Mouse (Mus musculus): ENCODE results near the gene Pde1b. TPM values are rescaled to one million over a fixed set of nuclear protein-coding genes. Genes with fewer than 3 reads are reported as not detected.

Pde1b gene
- polyA plus RNA-seq, 1 experiment from 2014 or later: 26.8 TPM

DNA sequence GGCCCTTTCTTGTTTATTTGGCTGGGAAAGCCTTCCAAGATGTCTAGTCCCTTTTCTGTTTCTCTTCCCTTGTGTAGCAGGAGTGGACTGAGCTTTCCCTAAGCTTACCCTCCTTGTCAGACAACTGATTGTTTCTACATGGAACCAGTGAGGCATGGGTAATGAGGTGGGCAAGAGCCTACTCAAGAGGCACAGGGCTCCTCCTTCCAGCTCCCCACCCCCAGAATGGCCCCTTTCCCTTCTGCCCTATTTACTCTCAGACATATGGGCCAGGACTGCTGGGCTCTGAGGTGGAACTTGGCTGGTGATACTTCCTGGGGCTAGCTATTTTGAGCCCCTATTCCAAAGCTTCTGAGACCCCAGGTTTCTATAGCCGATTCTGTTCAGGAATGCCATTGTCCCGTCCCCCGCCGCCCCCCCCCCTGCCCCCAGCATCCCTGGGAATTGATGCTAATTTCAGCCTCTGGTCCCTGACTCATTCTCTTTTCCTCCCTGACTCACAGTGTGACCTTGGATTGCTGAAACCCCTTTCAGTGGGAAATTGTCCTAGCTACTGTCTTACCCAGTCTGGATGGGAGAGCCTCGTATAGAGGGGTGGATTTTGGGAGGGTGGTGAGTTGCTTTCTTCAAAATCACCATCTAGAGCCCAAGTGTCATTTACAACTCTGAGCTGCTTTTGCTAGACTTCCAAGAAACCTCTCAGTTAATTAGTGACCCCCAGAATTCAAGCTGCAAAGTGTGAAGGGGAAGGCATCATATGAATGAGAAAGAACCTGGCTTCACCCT is 16.0 kb downstream of the Pde1b start:
- peaks cover 22% of the 10 kb centered on the region for H3K4me1 ChIP-seq (ENCODE audit: control insufficient read depth, insufficient read depth, low read length)
- no peak overlapping the region for H3K4me3 ChIP-seq (ENCODE audit: low read depth, low read length)
- no peaks in the 10 kb centered on the region for H3K9me3 ChIP-seq (ENCODE audit: control insufficient read depth, low read length)
- no peaks in the 10 kb centered on the region for H3K27me3 ChIP-seq (ENCODE audit: control insufficient read depth, insufficient read depth, low read length)
- peak overlapping the region; percentile 24 for H3K9ac ChIP-seq (ENCODE audit: low read length)
- peak overlapping the region; percentile 28 for H3K4me2 ChIP-seq (ENCODE audit: low read depth)
- WGBS: under 1% methylated on average over 5 of the region's 5 CpGs
- ATAC-seq (ENCODE audit: insufficient read depth, low FRiP score, low TSS enrichment): peak; percentile 82
- DNase-seq (ENCODE audit: low spot score): peak; percentile 76
- no peaks in the 10 kb centered on the region for H3K36me3 ChIP-seq (ENCODE audit: control insufficient read depth, insufficient read depth, low read length)
- H3K27ac ChIP-seq (ENCODE audit: low read depth, low read length): peak overlapping the region; percentile 80

DNA sequence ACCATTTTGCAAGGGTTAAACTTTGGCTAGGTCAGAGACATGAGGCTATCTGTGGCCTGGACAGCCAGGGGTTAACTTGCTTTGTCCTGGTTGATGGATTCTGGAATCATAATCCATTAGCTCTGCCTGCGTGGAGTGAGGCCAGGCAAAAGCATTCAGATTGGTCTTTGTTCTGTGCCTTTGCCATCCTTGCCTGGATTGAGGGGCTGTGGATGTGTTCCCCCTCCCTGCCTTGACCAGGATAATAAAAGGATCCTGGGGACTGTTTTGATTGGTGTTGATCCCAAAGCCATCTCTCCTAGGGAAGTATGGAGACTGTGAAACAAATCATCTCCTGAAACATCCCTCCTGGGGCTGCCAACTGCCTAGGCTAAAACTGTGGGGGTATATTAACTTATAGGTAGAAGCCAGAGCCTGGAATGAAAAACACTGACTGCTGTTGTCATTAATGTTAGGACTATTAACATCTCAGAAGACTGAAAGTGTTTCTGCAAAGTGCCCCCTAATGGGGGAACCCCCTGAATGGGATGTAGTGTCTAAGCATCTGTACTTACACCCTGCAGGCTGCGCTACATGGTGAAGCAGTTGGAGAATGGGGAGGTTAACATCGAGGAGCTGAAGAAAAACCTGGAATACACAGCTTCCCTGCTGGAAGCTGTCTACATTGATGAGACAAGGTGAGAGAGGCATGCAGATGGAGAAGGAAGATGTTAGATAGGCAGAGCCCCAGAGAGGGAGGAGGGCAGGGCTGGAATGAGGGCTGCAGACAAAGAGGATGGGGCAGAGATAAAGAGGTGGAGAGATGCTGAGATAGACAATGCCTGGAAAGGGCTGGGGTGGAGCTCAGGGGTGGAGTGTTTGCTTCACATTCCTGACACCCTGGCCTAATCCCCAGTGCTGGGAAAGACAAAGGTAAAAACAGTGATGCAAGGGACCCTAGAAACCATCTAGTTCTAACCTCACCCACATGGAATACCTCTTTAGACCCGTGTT is 16.8 kb downstream of the Pde1b start:
- peak overlapping the region; percentile 27 for H3K9ac ChIP-seq (ENCODE audit: low read length)
- no peaks in the 10 kb centered on the region for H3K9me3 ChIP-seq (ENCODE audit: control insufficient read depth, low read length)
- peaks cover 22% of the 10 kb centered on the region for H3K4me1 ChIP-seq (ENCODE audit: control insufficient read depth, insufficient read depth, low read length)
- peak overlapping the region; percentile 28 for H3K4me2 ChIP-seq (ENCODE audit: low read depth)
- H3K27ac ChIP-seq (ENCODE audit: low read depth, low read length): peak overlapping the region; percentile 80
- H3K36me3 ChIP-seq (ENCODE audit: control insufficient read depth, insufficient read depth, low read length): no peaks in the 10 kb centered on the region
- DNase-seq (ENCODE audit: low spot score): peak; percentile 77
- H3K27me3 ChIP-seq (ENCODE audit: control insufficient read depth, insufficient read depth, low read length): no peaks in the 10 kb centered on the region
- H3K4me3 ChIP-seq (ENCODE audit: low read depth, low read length): no peak overlapping the region
- peak; percentile 76 for ATAC-seq (ENCODE audit: insufficient read depth, low FRiP score, low TSS enrichment)
- WGBS: 17% methylated on average over 4 of the region's 4 CpGs

DNA sequence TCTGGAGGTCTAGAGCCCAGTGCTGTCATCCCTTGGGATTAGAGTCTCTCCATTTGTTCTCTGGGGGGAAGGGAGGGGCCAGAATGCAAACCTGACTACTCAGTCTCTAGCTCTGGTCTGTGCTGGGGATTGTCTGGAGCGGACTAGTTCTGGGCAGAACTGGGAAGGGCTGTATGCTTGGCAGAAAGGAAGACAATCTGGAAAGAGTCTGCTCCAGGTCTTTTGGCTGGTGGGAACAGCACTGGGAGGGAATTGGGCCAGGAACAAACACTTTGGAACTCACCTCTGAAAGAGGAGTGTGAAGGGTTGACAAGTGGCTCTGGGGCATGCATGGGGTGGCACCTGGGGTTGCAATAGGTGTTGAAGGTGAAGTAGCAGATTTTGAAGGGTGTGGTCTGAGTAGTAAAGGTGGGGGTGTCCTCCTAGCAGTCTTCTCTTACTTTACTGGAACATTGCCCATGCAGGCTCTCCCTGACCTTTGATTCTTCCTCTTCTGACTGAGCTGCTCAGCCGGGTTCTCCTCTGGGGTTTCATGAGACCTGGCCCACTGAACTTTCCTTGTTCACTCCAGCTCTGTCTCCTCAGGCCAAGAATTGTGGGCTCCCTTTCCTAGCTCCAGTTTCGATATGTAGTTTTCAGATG is 19.7 kb downstream of the Pde1b start:
- H3K27ac ChIP-seq (ENCODE audit: low read depth, low read length): no peak overlapping the region
- H3K4me3 ChIP-seq (ENCODE audit: low read depth, low read length): no peak overlapping the region
- H3K36me3 ChIP-seq (ENCODE audit: control insufficient read depth, insufficient read depth, low read length): no peaks in the 10 kb centered on the region
- H3K9ac ChIP-seq (ENCODE audit: low read length): no peak overlapping the region
- no peaks in the 10 kb centered on the region for H3K9me3 ChIP-seq (ENCODE audit: control insufficient read depth, low read length)
- no peaks in the 10 kb centered on the region for H3K27me3 ChIP-seq (ENCODE audit: control insufficient read depth, insufficient read depth, low read length)
- DNase-seq (ENCODE audit: low spot score): no peak
- WGBS: 68% methylated on average over 3 of the region's 3 CpGs
- ATAC-seq (ENCODE audit: insufficient read depth, low FRiP score, low TSS enrichment): no peak
- H3K4me2 ChIP-seq (ENCODE audit: low read depth): no peak overlapping the region
- H3K4me1 ChIP-seq (ENCODE audit: control insufficient read depth, insufficient read depth, low read length): peaks cover 12% of the 10 kb centered on the region

DNA sequence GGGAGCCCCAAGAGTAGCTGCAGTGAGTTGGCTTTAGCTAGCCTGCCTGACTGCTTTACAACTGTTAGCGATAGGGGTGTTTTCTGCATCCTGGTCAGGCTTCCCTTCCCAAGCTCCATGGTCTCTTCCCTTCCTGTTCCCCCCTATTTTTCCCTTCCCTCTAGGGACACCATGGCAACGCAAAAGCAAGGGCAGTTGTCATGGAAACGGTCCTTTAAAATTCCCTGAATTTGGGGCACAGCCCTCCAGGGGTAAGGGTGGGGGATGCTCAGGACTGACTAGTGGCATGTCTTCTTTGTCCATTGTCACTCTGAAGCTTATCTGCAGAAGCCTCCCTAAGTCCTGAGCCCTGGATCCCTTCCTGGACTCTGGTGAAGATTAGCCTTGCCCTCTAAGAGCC is 20.3 kb downstream of the Pde1b start:
- Histone ChIP-seq H3K9me3 (ENCODE audit: control insufficient read depth, low read length) (no peaks in the 10 kb centered on the region), H3K4me2 (ENCODE audit: low read depth) (no peak overlapping the region), H3K9ac (ENCODE audit: low read length) (no peak overlapping the region), H3K36me3 (ENCODE audit: control insufficient read depth, insufficient read depth, low read length) (no peaks in the 10 kb centered on the region), H3K4me3 (ENCODE audit: low read depth, low read length) (no peak overlapping the region), H3K4me1 (ENCODE audit: control insufficient read depth, insufficient read depth, low read length) (peaks cover 12% of the 10 kb centered on the region), H3K27me3 (ENCODE audit: control insufficient read depth, insufficient read depth, low read length) (no peaks in the 10 kb centered on the region), H3K27ac (ENCODE audit: low read depth, low read length) (0 out of 2 replicates have a peak overlapping the region, but pooled peaks have one; percentile 17)
- WGBS: 48% methylated on average over 3 of the region's 3 CpGs
- ATAC-seq (ENCODE audit: insufficient read depth, low FRiP score, low TSS enrichment) (no peak), DNase-seq (ENCODE audit: low spot score) (no peak)

DNA sequence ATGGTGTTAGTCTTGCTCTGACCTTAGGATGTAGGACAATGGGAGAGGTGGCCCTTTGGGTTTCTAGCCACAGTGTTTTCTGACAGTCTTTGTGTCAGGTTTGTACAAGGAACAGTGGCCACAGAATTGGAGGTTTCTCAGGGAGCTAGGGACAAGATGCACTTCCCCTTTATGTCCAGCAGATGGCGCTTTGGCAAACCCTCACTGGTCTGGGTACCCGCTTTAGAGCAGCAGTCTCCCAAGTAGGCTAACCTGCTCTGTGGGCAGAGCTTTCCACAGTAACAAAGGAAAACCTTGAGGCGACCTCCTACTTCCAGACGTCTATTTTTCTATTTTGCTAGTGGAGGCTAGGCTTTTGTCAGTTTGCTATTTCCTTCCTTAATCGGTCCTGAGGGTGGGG is 27.5 kb downstream of the Pde1b start:
- WGBS: 12% methylated on average over 5 of the region's 5 CpGs
- Histone ChIP-seq H3K9me3 (ENCODE audit: control insufficient read depth, low read length) (no peaks in the 10 kb centered on the region), H3K4me3 (ENCODE audit: low read depth, low read length) (no peak overlapping the region), H3K27ac (ENCODE audit: low read depth, low read length) (no peak overlapping the region), H3K9ac (ENCODE audit: low read length) (no peak overlapping the region), H3K4me1 (ENCODE audit: control insufficient read depth, insufficient read depth, low read length) (no peaks in the 10 kb centered on the region), H3K36me3 (ENCODE audit: control insufficient read depth, insufficient read depth, low read length) (no peaks in the 10 kb centered on the region), H3K27me3 (ENCODE audit: control insufficient read depth, insufficient read depth, low read length) (no peaks in the 10 kb centered on the region), H3K4me2 (ENCODE audit: low read depth) (no peak overlapping the region)
- DNase-seq (ENCODE audit: low spot score): peak; percentile 69
- peak; percentile 78 for ATAC-seq (ENCODE audit: insufficient read depth, low FRiP score, low TSS enrichment)

DNA sequence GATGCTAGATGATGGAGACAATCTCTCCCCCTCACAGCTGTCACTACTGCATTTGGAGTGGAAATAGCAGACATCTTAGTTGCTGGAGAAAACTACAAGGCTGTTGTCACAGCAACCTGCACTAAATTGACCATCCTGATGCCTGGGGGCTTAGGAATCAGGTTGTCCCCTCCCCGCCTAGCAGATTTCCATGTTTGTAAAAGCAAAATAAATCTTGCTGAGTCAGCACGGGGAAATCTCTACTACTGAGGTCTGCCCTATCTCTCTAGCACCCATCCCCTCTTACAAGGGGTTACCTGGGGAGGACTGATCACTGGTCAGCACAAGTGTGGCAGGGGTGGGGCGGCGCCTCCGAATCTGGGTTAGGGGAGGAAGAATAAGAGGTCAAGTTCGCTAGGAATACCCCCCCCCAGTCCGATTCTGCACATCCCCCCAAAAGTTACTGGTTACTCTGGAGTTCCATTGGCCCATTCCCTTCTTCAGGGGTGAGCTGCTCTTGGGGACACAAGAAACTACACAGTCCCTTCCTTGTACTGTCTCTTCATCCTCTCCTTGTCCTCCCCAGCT is 31.3 kb downstream of the Pde1b start:
- WGBS: 89% methylated on average over 7 of the region's 7 CpGs
- peaks cover 5% of the 10 kb centered on the region; the same call in 1 of the 2 replicates for H3K4me1 ChIP-seq (ENCODE audit: control insufficient read depth, insufficient read depth, low read length)
- H3K27ac ChIP-seq (ENCODE audit: low read depth, low read length): no peak overlapping the region

DNA sequence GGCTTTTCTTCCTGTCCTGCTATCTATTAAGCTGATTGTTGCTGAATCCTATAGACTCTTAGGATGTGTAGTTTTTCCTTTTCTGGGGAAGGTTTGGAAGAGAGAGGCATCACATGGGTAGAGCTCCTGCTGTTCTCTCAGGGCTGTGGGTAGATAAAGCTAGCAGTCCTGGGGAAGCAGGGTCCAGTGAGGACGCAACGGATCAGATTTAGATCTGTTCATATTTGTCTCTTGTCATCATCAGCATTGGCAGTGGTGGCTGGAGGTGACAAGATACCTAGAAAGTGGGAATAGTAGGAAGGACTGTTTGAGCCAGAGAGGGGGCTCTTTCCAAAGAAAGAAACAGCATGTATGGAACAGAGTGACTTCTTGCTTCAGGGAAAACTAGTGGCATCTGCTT is 32.2 kb downstream of the Pde1b start:
- H3K9ac ChIP-seq (ENCODE audit: low read length): no peak overlapping the region
- H3K27me3 ChIP-seq (ENCODE audit: control insufficient read depth, insufficient read depth, low read length): 0 out of 2 replicates have a peak, but pooled peaks cover 4% of the 10 kb centered on the region
- DNase-seq (ENCODE audit: low spot score) (no peak), ATAC-seq (ENCODE audit: insufficient read depth, low FRiP score, low TSS enrichment) (no peak)
- H3K4me2 ChIP-seq (ENCODE audit: low read depth): no peak overlapping the region
- WGBS: 73% methylated on average over 2 of the region's 2 CpGs
- H3K27ac ChIP-seq (ENCODE audit: low read depth, low read length): no peak overlapping the region
- peaks cover 5% of the 10 kb centered on the region; the same call in 1 of the 2 replicates for H3K4me1 ChIP-seq (ENCODE audit: control insufficient read depth, insufficient read depth, low read length)
- H3K9me3 ChIP-seq (ENCODE audit: control insufficient read depth, low read length): no peaks in the 10 kb centered on the region
- no peaks in the 10 kb centered on the region for H3K36me3 ChIP-seq (ENCODE audit: control insufficient read depth, insufficient read depth, low read length)
- no peak overlapping the region for H3K4me3 ChIP-seq (ENCODE audit: low read depth, low read length)

More for the DNA sequence above, 31.3 kb downstream of the Pde1b start:
- ATAC-seq (ENCODE audit: insufficient read depth, low FRiP score, low TSS enrichment) (no peak), DNase-seq (ENCODE audit: low spot score) (no peak)
- no peaks in the 10 kb centered on the region for H3K36me3 ChIP-seq (ENCODE audit: control insufficient read depth, insufficient read depth, low read length)
- H3K4me3 ChIP-seq (ENCODE audit: low read depth, low read length): no peak overlapping the region
- H3K27me3 ChIP-seq (ENCODE audit: control insufficient read depth, insufficient read depth, low read length): 0 out of 2 replicates have a peak, but pooled peaks cover 4% of the 10 kb centered on the region
- H3K9ac ChIP-seq (ENCODE audit: low read length): no peak overlapping the region
- no peaks in the 10 kb centered on the region for H3K9me3 ChIP-seq (ENCODE audit: control insufficient read depth, low read length)
- H3K4me2 ChIP-seq (ENCODE audit: low read depth): no peak overlapping the region

DNA sequence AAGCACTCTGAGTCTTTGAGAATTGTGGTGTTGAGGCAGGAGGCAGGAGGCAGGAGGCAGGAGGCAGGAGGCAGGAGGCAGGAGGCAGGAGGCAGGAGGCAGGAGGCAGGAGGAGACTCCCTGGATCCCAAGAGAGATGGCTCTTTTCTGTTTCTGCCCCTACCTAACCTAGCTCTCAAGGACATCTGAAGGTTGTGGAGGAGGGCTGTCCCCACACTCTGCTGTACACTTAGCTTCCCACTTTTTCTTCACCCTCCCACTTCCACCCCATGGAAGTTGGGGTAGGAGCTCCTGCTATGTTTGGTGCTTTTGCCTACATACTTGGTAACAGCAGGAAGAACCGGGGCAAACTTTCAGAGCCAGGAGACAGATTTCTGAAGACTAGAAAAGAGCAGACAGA is 33.0 kb downstream of the Pde1b start:
- H3K4me1 ChIP-seq (ENCODE audit: control insufficient read depth, insufficient read depth, low read length): peaks cover 5% of the 10 kb centered on the region; the same call in 1 of the 2 replicates
- no peak for DNase-seq (ENCODE audit: low spot score)
- 78% methylated on average over 1 of the region's 1 CpGs for WGBS

More for the DNA sequence above, 33.0 kb downstream of the Pde1b start:
- Histone ChIP-seq H3K36me3 (ENCODE audit: control insufficient read depth, insufficient read depth, low read length) (no peaks in the 10 kb centered on the region), H3K27me3 (ENCODE audit: control insufficient read depth, insufficient read depth, low read length) (0 out of 2 replicates have a peak, but pooled peaks cover 4% of the 10 kb centered on the region), H3K9me3 (ENCODE audit: control insufficient read depth, low read length) (no peaks in the 10 kb centered on the region), H3K4me3 (ENCODE audit: low read depth, low read length) (no peak overlapping the region), H3K4me2 (ENCODE audit: low read depth) (no peak overlapping the region), H3K27ac (ENCODE audit: low read depth, low read length) (no peak overlapping the region), H3K9ac (ENCODE audit: low read length) (no peak overlapping the region)
- no peak for ATAC-seq (ENCODE audit: insufficient read depth, low FRiP score, low TSS enrichment)
